Mouse (Mus musculus) R1 (cell line): ENCODE measurements around the gene C8g.

ENCODE experiments used
- DNase-seq: peaks from one replicate; pipeline ENCODE4 v3.0.0-alpha.2; 2018; ENCODE audit warnings: low read depth, low spot score

Gene C8g

DNA sequence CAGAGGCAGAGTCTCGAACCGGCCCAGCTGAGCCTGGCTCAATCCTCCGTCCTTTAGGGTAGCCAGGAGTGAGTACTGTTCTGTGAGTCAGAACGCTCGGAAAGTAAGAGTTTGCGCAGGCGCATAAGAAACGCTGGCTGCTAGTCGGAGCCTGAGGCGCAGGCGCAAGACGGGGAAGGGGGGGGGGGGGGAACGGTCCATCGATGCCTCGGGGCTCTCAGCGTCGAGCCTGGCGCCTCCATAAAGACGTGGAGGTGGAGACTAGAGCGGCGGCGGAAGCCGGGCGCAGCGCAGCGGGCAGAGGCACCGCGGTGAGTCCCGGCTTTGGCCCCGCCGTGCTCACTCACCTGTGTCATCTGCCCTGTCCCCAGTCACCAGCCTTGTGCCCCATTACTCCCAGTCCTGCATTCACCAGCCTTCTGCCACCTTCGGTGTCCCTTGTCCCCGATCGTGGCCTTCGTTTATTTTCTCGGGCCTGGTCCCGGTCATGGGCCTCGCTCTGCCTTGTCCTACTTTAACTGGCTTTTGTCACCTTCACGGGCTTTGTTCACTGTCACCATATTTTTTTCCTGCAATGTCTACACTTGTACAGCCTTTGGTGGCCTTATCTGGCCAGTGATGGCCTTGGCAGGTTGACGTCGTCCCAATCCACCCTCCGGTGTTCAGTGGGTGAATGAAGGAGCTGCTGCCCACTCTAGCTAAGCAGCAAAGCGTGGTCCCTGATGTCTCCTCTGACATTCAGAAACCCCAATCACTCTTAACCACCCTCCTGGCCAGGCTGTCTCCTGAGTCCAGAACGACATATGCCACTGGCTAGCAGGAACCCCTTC, 728 bp downstream of the C8g start, which contains the start of gene Fbxw5:
Fbxw5 (plus strand) TSS at position 175 of the 830 bp plus-strand sequence.
- DNase-seq: peak; percentile 95

GRCm38 (mm10) chr2:25500071-25500575, 1.4 kb downstream of the C8g start:
- DNase-seq: no peak

- DNase-seq: no peak
Measured at GRCm38 (mm10) chr2:25498622-25499478, 2.7 kb downstream of the C8g start.

DNA sequence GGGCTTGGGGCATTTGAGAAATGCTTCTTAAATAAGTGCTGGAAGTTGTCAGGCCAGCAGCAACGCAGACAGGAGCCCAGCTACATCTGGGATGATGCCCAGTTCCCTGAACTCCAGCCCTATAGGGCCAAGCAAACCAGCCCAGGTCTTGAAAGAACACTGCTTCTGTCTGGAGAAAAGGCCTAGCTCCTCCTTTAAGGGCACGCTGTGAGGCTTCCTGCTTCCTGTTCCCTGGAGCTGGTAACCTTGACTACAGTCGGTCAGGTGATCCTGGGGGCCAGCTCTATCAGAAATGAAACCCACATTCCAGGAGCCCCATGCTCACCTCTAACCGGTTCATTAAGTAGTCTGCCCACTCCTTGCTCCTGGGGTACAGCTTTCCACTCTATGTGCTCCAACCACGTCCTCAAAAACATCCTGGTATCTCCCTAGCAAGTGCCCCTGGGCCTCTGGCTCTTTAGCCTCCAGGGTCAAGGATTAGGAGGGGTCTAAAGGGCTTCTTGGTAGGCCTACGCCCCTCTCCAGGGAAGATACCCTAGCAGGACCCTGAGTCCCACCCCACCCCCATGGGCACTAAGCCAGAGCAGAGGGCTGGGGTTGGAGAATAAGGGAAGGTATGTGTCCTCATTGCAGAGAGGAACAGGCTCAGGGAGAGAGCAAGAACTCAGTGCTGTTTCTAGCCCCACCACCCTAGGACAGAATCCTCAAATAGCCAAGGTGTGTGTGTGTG, 3.5 kb downstream of the C8g start:
- peak; percentile 66 for DNase-seq

- DNase-seq: peak; percentile 74
Measured at GRCm38 (mm10) chr2:25496462-25496861, 5.1 kb downstream of the C8g start.

DNA sequence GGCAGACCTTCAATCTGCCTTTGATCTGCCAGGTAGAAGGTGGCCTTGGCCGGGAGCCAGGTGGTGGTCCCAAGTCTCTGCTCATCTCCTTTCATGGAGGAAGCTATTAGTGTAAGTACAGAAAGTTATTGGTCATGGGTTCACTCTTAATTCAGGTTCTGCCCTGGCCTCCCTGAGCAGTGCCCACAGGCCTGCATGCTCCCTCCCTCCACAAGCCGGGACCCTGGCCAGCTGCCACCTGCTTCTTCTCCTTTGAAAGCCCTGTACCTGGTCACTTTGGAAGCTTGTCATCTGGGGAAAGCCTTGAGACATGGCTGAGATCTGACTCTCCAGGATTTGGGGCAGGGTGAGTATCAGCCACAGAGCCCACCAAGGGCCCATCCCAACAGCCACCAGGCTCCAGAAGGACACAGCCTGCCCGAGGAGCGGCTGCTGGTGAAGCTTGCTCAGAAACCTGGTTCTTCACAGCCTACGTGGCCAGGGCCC, 8.0 kb downstream of the C8g start, which contains the start of gene Lcn12:
Lcn12 (minus strand) TSS at position 436 of the 486 bp plus-strand sequence.
- no peak for DNase-seq

GRCm38 (mm10) chr2:25492988-25493387, 8.5 kb downstream of the C8g start:
- no peak for DNase-seq

GRCm38 (mm10) chr2:25488671-25489068, 12.8 kb downstream of the C8g start:
- DNase-seq: no peak

DNA sequence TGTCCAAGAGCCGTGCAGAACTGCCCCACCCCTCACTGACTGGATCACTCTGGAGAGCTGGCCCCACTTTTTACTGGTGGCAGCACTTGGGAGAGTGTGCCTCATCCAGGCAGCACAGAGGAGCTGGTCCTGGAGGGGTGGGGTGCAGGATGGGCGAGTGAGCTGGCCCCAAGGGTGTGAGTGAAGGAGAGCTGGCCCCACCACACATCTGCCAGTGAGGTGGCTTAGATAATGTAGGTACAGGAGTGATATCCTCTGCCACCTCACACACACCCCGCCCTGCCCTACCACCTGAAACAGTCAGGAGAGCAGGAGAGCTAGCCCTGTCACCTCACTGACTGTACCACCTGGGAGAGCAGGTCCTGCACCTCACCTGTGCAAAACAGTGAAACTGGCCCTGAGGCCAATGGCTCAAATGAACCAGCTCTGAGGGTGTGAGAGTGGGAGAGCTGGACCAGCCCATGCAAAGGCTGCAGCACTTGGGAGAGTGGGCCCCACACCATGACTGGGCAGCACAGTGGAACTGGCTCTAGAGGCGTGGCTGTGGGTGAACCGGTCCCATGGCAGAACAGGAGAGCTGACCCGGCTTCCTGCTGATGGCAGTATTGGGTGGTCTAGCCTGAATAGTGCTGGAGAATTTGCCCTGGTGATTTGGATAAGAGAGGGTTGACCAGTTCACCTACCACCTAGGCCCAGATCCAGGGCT, 13.4 kb downstream of the C8g start:
- no peak for DNase-seq

- no peak for DNase-seq
Measured at GRCm38 (mm10) chr2:25484901-25485647, 16.4 kb downstream of the C8g start.

DNA sequence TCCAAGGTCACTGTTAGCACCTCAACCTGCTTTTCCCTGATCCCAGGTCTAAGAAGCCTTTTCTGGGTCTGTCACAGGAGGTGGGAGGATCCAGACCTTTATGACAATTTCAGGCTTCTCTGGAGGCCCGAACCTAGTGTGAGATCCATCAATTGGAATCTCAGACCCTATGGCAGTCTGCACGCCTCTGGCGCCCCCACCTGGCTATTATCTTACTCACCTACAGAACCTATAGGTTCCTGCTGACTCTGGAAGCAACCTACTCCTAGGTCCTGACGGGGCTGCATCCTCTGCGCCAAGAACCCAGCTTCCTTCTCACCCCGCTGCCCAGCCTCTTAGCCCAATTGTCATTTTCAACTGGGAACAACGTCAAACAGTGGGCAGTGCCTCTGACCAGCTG, 18.6 kb downstream of the C8g start:
- DNase-seq: peak; percentile 58

DNA sequence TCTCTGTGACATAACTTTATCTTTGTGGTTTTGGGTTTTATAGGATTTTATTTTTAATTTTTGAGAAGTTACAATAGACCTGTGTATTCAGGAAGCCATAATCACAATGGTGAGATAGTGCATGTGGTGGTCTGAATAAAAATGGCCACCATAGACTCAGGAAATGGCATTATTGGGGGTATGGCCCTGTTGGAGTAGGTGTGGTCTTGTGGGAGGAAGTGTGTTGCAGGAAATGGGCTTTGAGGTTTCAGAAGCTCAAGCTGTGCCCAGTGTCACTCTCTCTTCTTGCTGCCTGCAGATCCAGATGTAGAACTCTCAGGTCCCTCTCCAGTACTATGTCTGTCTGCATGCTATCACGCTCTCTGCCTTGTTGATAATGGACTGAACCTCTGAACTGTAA, 21.0 kb downstream of the C8g start:
- DNase-seq: no peak

- DNase-seq: no peak
Measured at GRCm38 (mm10) chr2:25479551-25480311, 21.8 kb downstream of the C8g start.

DNA sequence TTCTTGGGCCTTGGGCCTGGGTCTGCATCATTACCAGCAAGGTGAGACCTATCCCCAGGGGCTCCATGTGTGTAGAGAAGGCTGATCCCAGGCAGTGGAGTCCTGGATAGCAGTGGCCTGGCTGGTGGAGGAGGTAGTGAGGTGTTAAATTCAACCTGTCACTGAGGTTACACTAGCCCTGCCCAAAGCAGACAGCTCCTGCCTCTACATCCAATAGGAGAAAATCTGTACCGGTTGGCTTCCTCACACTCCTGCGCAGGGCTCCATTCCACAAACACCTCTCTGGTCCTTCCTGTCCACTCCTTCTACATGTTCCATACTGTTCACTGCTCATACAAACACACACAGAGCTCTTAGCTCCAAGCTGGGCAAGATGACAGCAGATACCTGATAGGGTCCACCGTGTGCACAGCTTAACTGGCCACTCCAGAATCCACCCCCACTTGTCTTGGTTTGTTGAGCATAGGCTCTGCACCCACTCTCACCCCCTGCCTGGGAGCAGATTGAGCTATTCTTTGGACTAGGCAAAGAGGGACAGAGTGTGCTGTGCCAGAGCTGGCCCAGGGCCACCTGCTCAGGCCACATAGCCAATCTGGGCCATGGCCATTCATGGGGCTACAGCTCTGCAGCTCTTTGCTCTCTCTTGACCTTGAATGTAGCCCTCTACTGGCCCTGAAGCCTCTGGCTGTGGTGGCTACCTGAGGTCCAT, 23.4 kb downstream of the C8g start:
- no peak for DNase-seq

DNA sequence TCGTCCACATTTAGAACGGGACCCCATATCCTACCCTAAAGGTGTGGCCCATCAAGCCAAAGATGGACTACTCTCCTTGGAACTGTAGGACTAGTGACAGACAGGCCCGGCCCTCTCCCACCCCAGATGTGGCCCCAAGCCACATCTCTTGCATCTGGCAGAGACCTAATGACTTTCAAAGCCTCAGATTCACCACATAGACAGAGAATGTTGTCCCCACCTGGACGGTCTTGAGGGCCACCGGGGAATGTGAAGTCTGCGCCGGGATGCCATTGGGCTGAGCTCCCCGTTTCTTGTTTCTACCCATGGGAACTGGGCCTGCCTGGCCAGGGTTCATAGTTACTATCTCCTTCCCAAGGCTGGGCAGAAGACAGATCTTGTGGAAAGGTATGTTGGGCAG, 24.0 kb downstream of the C8g start:
- DNase-seq: no peak

- no peak for DNase-seq
Measured at GRCm38 (mm10) chr2:25472550-25472949, 29.0 kb downstream of the C8g start.

DNA sequence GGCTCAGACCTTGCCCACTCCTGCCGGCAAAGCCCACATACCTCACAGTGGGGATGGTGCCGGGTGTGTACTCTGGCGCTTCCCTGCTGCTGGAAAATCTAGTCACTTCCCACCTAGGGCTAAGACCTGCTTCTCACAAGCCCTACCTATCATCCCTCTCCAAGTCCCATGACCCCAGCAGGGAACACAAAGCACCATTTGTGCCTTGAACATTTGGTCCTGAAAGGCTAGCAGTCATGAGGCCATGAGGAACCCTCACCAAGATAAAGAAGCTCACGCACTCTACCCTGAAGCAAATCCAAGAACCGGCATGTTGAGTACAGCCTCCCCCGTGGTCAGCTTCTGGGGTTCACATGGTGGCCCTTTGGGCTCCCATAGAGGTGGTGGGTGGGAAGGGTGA, 31.6 kb downstream of the C8g start, which contains the start of gene Ptgds:
Ptgds (minus strand) TSS at position 78 of the 400 bp plus-strand sequence.
- DNase-seq: no peak
